Mouse (Mus musculus) spleen, adult 2 months (tissue): Measurements from ENCODE around the gene Tipin. TPM values are rescaled to one million over a fixed set of nuclear protein-coding genes. Genes with fewer than 3 reads are reported as not detected.
A peak's percentile ranks its signal among the peaks of the same experiment; 100 is the strongest.

Experiments
- DNase-seq, 2 experiments: peaks; one replicate each; pipeline versions ENCODE4 v3.0.0 to v3.0.0-alpha.2; 2012 to 2021; ENCODE audit warnings: low spot score in 2 of 2, low read depth in 1 of 2
- H3K27ac ChIP-seq: fragments of 200-500 bp; 2 replicates; pipeline ENCODE4 v1.5.1; 2012; ENCODE audit warnings: low read length, inconsistent platforms; ENCODE audit not compliant: insufficient read depth
- H3K27me3 ChIP-seq: fragments of 200-500 bp; 2 replicates; pipeline ENCODE4 v1.6.1; 2012; ENCODE audit warnings: mild to moderate bottlenecking, moderate library complexity, low read length, inconsistent platforms; ENCODE audit not compliant: control insufficient read depth, insufficient read depth
- H3K36me3 ChIP-seq: fragments of 200-500 bp; 2 replicates; pipeline ENCODE4 v1.6.1; 2012; ENCODE audit warnings: mild to moderate bottlenecking, low read length, inconsistent platforms; ENCODE audit not compliant: control insufficient read depth, insufficient read depth
- H3K4me1 ChIP-seq: fragments of 200-500 bp; 2 replicates; pipeline ENCODE4 v1.6.1; 2011; ENCODE audit warnings: inconsistent platforms; ENCODE audit not compliant: control insufficient read depth, insufficient read depth, insufficient read length
- H3K4me3 ChIP-seq: fragments of 200-500 bp; 2 replicates; pipeline ENCODE4 v1.5.1; 2011; ENCODE audit warnings: mild to moderate bottlenecking, inconsistent platforms; ENCODE audit not compliant: insufficient read depth, insufficient read length; ENCODE audit errors: extremely low read depth
- CTCF ChIP-seq: fragments of 200-500 bp; IDR thresholded peaks from 2 replicates; pipeline ENCODE4 v1.5.1; 2011; ENCODE audit warnings: mild to moderate bottlenecking, inconsistent platforms; ENCODE audit not compliant: insufficient read depth, insufficient read length, insufficient replicate concordance; ENCODE audit errors: extremely low read depth
- POLR2A ChIP-seq: fragments of 200-500 bp; IDR thresholded peaks from 2 replicates; pipeline ENCODE4 v1.6.1; 2011; ENCODE audit warnings: low read depth, low read length, inconsistent platforms
- WGBS: fragments of 180-500 bp; shearing (Covaris S2); methylation state at CpG from one replicate; pipeline ENCODE4 v1.1.7; 2018; 5-methylcytosine and 5-hydroxymethylcytosine counted together
- polyA plus RNA-seq: library from polyadenylated mRNA; depleted of rRNA; stranded (reverse); fragments of >200 nt; gene quantifications from 2 replicates; pipeline ENCODE4 v1.2.3, GENCODE M21; 2012

The Tipin gene
- polyA plus RNA-seq, 1 experiment = 2.4 TPM

GRCm38 (mm10) chr9:64240116-64240515 lies 41.3 kb upstream of the Tipin start:
- TF ChIP-seq POLR2A (no peak), CTCF (no peak)
- no peak for DNase-seq
- WGBS = 74% methylated on average over 2 of the region's 2 CpGs
- Histone ChIP-seq H3K4me1 (peaks cover 21% of the 10 kb centered on the region), H3K4me3 (no peak overlapping the region), H3K27ac (no peak overlapping the region), H3K27me3 (no peaks in the 10 kb centered on the region), H3K36me3 (no peaks in the 10 kb centered on the region)

GRCm38 (mm10) chr9:64240681-64241080 lies 40.7 kb upstream of the Tipin start:
- TF ChIP-seq POLR2A = no peak
- TF ChIP-seq CTCF = no peak
- H3K4me1 ChIP-seq = peaks cover 21% of the 10 kb centered on the region
- no peaks in the 10 kb centered on the region for H3K27me3 ChIP-seq
- DNase-seq = no peak
- WGBS = 77% methylated on average over 8 of the region's 8 CpGs
- no peaks in the 10 kb centered on the region for H3K36me3 ChIP-seq
- peak overlapping the region; percentile 51 for H3K27ac ChIP-seq
- no peak overlapping the region for H3K4me3 ChIP-seq

- TF ChIP-seq POLR2A (no peak), CTCF (no peak)
- Histone ChIP-seq H3K27ac (peak overlapping the region; percentile 89), H3K36me3 (no peaks in the 10 kb centered on the region), H3K4me3 (no peak overlapping the region), H3K4me1 (peaks cover 21% of the 10 kb centered on the region), H3K27me3 (no peaks in the 10 kb centered on the region)
- WGBS = 29% methylated on average over 6 of the region's 6 CpGs
- peak; percentile 13 to 35 for DNase-seq
Observed at GRCm38 (mm10) chr9:64242381-64242831, 39.0 kb upstream of the Tipin start.

- TF ChIP-seq CTCF (no peak), POLR2A (no peak)
- peak in 1 of 2 experiments; percentile 36 for DNase-seq
- Histone ChIP-seq H3K4me1 (peaks cover 12% of the 10 kb centered on the region; the same call in 1 of the 2 replicates), H3K27ac (no peak overlapping the region), H3K36me3 (no peaks in the 10 kb centered on the region), H3K4me3 (no peak overlapping the region), H3K27me3 (no peaks in the 10 kb centered on the region)
- WGBS = 15% methylated on average over 1 of the region's 1 CpGs
Observed at GRCm38 (mm10) chr9:64249371-64249770, 32.0 kb upstream of the Tipin start.

GRCm38 (mm10) chr9:64250111-64250730 lies 31.2 kb upstream of the Tipin start:
- Histone ChIP-seq H3K4me3 (no peak overlapping the region), H3K36me3 (no peaks in the 10 kb centered on the region), H3K27ac (peak overlapping the region; percentile 21; the same call in 1 of the 2 replicates), H3K27me3 (no peaks in the 10 kb centered on the region), H3K4me1 (peaks cover 9% of the 10 kb centered on the region; the same call in 1 of the 2 replicates)
- DNase-seq = no peak
- TF ChIP-seq CTCF (no peak), POLR2A (no peak)

GRCm38 (mm10) chr9:64252591-64253020 lies 28.8 kb upstream of the Tipin start:
- no peaks in the 10 kb centered on the region for H3K36me3 ChIP-seq
- under 1% methylated on average over 16 of the region's 16 CpGs for WGBS
- H3K27me3 ChIP-seq = no peaks in the 10 kb centered on the region
- peak overlapping the region; percentile 77 for H3K4me3 ChIP-seq
- DNase-seq = peak in 1 of 2 experiments; percentile 14
- peak overlapping the region; percentile 87 for H3K27ac ChIP-seq
- peaks cover 9% of the 10 kb centered on the region; the same call in 1 of the 2 replicates for H3K4me1 ChIP-seq
- TF ChIP-seq CTCF = no peak
- no peak for TF ChIP-seq POLR2A
